Mouse (Mus musculus) testis, adult 2 months (tissue): ENCODE measurements at regions not wholly inside any gene's neighbourhood (a gene's known extent, or its start where the extent isn't known, plus 50 kb on each side); places are given as distances from the start of the nearest gene placed in this dataset.

Experiments used
- CTCF ChIP-seq: fragments of 200-500 bp; IDR thresholded peaks from 2 replicates; pipeline ENCODE4 v1.5.1; 2012; ENCODE audit warnings: low read depth, mild to moderate bottlenecking, inconsistent platforms, low read length, moderate library complexity; ENCODE audit not compliant: control insufficient read depth, insufficient read depth, insufficient replicate concordance
- POLR2A ChIP-seq: fragments of 200-500 bp; IDR thresholded peaks from 2 replicates; pipeline ENCODE4 v1.6.1; 2012; ENCODE audit warnings: low read depth, mild to moderate bottlenecking, inconsistent platforms, low read length, moderate library complexity; ENCODE audit not compliant: control insufficient read depth

GRCm38 (mm10) chr15:64590092-64590881 is 227.2 kb upstream of the Gm21798 start:
- TF ChIP-seq POLR2A (no peak), CTCF (no peak)
